Mouse (Mus musculus) neural tube, embryonic 14.5 days (tissue): Measurements from ENCODE around the gene Teddm1b. TPM values are rescaled to one million over a fixed set of nuclear protein-coding genes. Genes with fewer than 3 reads are reported as not detected.

Experiments used
- ATAC-seq: fragments of 200-750 bp; cut with Nextera tagmentation; 2 replicates; pipeline ENCODE4 v1.8.0; 2017; ENCODE audit warnings: low read depth, mild to moderate bottlenecking, moderate TSS enrichment, moderate library complexity
- H3K27ac ChIP-seq: fragments of 300-500 bp; sonication (generic); 2 replicates; pipeline ENCODE4 v1.5.1; 2014; ENCODE audit warnings: low read depth, mild to moderate bottlenecking, control low read depth, low read length, moderate library complexity, mixed read lengths
- H3K27me3 ChIP-seq: fragments of 300-500 bp; sonication (generic); 2 replicates; pipeline ENCODE4 v1.6.1; 2014; ENCODE audit warnings: low read length; ENCODE audit not compliant: control insufficient read depth, insufficient read depth
- H3K36me3 ChIP-seq: fragments of 300-500 bp; sonication (generic); 2 replicates; pipeline ENCODE4 v1.6.1; 2014; ENCODE audit warnings: low read length, mixed read lengths; ENCODE audit not compliant: control insufficient read depth, insufficient read depth
- H3K4me1 ChIP-seq: fragments of 300-500 bp; sonication (generic); 2 replicates; pipeline ENCODE4 v1.6.1; 2014; ENCODE audit warnings: low read length; ENCODE audit not compliant: control insufficient read depth, insufficient read depth
- H3K4me2 ChIP-seq: fragments of 300-500 bp; sonication (generic); 2 replicates; pipeline ENCODE4 v1.6.1; 2014; ENCODE audit warnings: mild to moderate bottlenecking, low read depth, low read length, control low read depth
- H3K4me3 ChIP-seq: fragments of 300-500 bp; sonication (generic); 2 replicates; pipeline ENCODE4 v1.5.1; 2014; ENCODE audit warnings: low read depth, low read length, control low read depth, mixed read lengths
- H3K9ac ChIP-seq: fragments of 300-500 bp; sonication (generic); replicated peaks from 2 replicates; pipeline ENCODE4 v1.6.1; 2014; ENCODE audit warnings: low read depth, mild to moderate bottlenecking, control low read depth, low read length, mixed read lengths
- H3K9me3 ChIP-seq: fragments of 300-500 bp; sonication (generic); 2 replicates; pipeline ENCODE4 v1.6.1; 2016; ENCODE audit warnings: low read length; ENCODE audit not compliant: control insufficient read depth
- WGBS: fragments of 180-500 bp; shearing (Covaris S2); extraction: QIAGEN DNeasy Blood & Tissue Kit; methylation state at CpG from one replicate; pipeline ENCODE4 v1.1.7; 2014; 5-methylcytosine and 5-hydroxymethylcytosine counted together
- microRNA-seq: library from miRNA; unstranded; fragments of <30 nt; microRNA quantifications from one replicate; pipeline ENCODE4, GENCODE M21; 2016
- polyA plus RNA-seq: library from polyadenylated mRNA; unstranded; fragments of >200 nt; fragmentation: Nextera tagmentation; extraction: Ambion mirVana; gene quantifications from 2 replicates; pipeline ENCODE4 v1.2.1, GENCODE M21; 2014

Teddm1b gene
- polyA plus RNA-seq, 1 experiment from 2014 or later = 0.35 TPM

DNA sequence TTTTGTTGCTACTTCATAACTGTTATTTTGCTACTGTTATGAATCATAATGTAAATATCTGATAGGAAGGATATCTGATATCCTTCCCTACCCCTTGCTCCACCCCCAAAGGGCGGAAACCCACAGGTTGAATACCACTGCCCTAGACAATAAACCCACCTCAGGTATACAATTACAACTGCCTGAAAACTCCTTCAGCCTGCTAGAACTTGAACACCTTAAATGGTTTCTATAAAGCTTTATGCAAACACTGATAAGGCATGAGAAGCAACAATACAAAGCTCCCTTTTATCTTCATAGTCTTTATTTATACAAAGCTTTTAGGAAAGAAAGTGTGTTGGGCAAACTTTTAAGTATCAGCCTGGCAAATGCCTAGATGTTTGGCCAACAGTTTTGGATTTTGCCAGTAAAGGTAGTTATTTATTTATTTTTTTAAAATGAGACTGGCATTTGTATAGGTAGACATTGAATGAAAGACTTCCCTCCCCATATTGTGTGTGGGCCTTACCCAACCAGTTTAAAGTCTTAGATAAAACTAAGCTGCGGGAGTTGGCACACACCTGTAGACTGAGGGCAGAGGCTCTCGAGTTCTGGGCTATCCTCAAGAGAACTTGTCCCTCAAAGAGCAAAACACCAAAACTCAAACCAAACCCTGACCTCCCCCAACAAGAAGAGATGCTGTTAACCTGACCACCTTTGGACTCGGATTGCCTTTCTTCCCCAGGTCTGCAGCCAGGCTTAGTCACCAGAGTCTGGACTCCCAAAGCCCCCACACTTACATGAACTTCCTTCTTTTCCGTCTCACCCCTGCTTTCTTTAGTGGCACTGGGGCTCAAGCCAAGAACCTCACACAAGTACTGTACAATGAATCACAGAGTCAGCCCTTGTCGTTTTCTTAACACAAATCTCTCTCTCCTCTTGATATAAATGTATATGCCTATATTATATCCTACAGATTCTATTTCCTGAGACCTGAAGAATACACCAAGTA, 50.5 kb downstream of the Teddm1b start:
- Histone ChIP-seq H3K27me3 (no peaks in the 10 kb centered on the region), H3K9me3 (no peaks in the 10 kb centered on the region), H3K27ac (no peak overlapping the region), H3K36me3 (no peaks in the 10 kb centered on the region), H3K9ac (no peak overlapping the region), H3K4me1 (no peaks in the 10 kb centered on the region), H3K4me3 (no peak overlapping the region), H3K4me2 (no peak overlapping the region)
- ATAC-seq = no peak
- 89% methylated on average over 6 of the region's 6 CpGs for WGBS

Small RNA genes within 50 kb of the gene (microRNA-seq; reads per million reads assigned to microRNA genes)
- gene Mir8114 = 22.5 reads per million, percentile 25 among the genes with 10 or more reads in this experiment

Other genes starting within 250 kb of the Teddm1b start
- 12.1 and 15.3 TPM in 2 replicates for gene Rgs8, start 221.3 kb upstream of the Teddm1b start, polyA plus RNA-seq
- 5.8 and 8.3 TPM in 2 replicates for gene Rgs16, start 134.0 kb upstream of the Teddm1b start, polyA plus RNA-seq
- gene Rnasel, start 124.9 kb upstream of the Teddm1b start, polyA plus RNA-seq = 38.0 and 41.1 TPM in 2 replicates
- gene Rgsl1, start 30.2 kb upstream of the Teddm1b start, polyA plus RNA-seq = 0.19 and 0.55 TPM in 2 replicates
- not detected in 2 replicates for gene Teddm1a, start 17.4 kb downstream of the Teddm1b start, polyA plus RNA-seq
- gene Glul, start 25.6 kb downstream of the Teddm1b start, polyA plus RNA-seq = 191 and 226 TPM in 2 replicates
- 1.3 TPM in 2 replicates for gene Teddm2, start 25.9 kb downstream of the Teddm1b start, polyA plus RNA-seq